Mouse (Mus musculus) forebrain, embryonic 12.5 days (tissue): ENCODE data around the gene Slit3. TPM values are rescaled to one million over a fixed set of nuclear protein-coding genes. Genes with fewer than 3 reads are reported as not detected.
A peak's percentile ranks its signal among the peaks of the same experiment; 100 is the strongest.

Experiments
- ATAC-seq: fragments of 200-750 bp; cut with Nextera tagmentation; 2 replicates; pipeline ENCODE4 v1.8.0; 2017; ENCODE audit warnings: moderate TSS enrichment; ENCODE audit not compliant: low FRiP score
- H3K27ac ChIP-seq: fragments of 300-500 bp; sonication (generic); 2 replicates; pipeline ENCODE4 v1.5.1; 2016; ENCODE audit warnings: mild to moderate bottlenecking
- H3K27me3 ChIP-seq: fragments of 300-500 bp; sonication (generic); 2 replicates; pipeline ENCODE4 v1.6.1; 2016; ENCODE audit warnings: mild to moderate bottlenecking
- H3K36me3 ChIP-seq: fragments of 300-500 bp; sonication (generic); replicated peaks from 2 replicates; pipeline ENCODE4 v1.6.1; 2016; ENCODE audit warnings: mild to moderate bottlenecking
- H3K4me1 ChIP-seq: fragments of 300-500 bp; sonication (generic); 2 replicates; pipeline ENCODE4 v1.6.1; 2016
- H3K4me2 ChIP-seq: fragments of 300-500 bp; sonication (generic); 2 replicates; pipeline ENCODE4 v1.6.1; 2016; ENCODE audit warnings: mild to moderate bottlenecking, moderate library complexity
- H3K4me3 ChIP-seq: fragments of 300-500 bp; sonication (generic); replicated peaks from 2 replicates; pipeline ENCODE4 v1.5.1; 2016; ENCODE audit warnings: mild to moderate bottlenecking
- H3K9ac ChIP-seq: fragments of 300-500 bp; sonication (generic); 2 replicates; pipeline ENCODE4 v1.6.1; 2016; ENCODE audit warnings: mild to moderate bottlenecking
- H3K9me3 ChIP-seq: fragments of 300-500 bp; sonication (generic); 2 replicates; pipeline ENCODE4 v1.6.1; 2016
- WGBS: fragments of 180-500 bp; shearing (Covaris S2); methylation state at CpG from one replicate; pipeline ENCODE4 v1.1.7; 2016; 5-methylcytosine and 5-hydroxymethylcytosine counted together
- polyA plus RNA-seq: library from polyadenylated mRNA; unstranded; fragments of >200 nt; fragmentation: Nextera tagmentation; extraction: Ambion mirVana; gene quantifications from 2 replicates; pipeline ENCODE4 v1.2.1, GENCODE M21; 2016

The Slit3 gene
- polyA plus RNA-seq, 1 experiment from 2014 or later, result 6.3 TPM

GRCm38 (mm10) chr11:35167176-35167575 lies 46.2 kb downstream of the Slit3 start:
- H3K4me2 ChIP-seq, result no peak overlapping the region
- H3K4me1 ChIP-seq, result peaks cover 4% of the 10 kb centered on the region; the same call in 1 of the 2 replicates
- no peak overlapping the region for H3K9ac ChIP-seq
- no peaks in the 10 kb centered on the region for H3K36me3 ChIP-seq
- ATAC-seq, result no peak
- H3K27ac ChIP-seq, result no peak overlapping the region
- WGBS, result 86% methylated on average over 7 of the region's 8 CpGs
- H3K27me3 ChIP-seq, result no peaks in the 10 kb centered on the region
- H3K9me3 ChIP-seq, result no peaks in the 10 kb centered on the region
- no peak overlapping the region for H3K4me3 ChIP-seq

DNA sequence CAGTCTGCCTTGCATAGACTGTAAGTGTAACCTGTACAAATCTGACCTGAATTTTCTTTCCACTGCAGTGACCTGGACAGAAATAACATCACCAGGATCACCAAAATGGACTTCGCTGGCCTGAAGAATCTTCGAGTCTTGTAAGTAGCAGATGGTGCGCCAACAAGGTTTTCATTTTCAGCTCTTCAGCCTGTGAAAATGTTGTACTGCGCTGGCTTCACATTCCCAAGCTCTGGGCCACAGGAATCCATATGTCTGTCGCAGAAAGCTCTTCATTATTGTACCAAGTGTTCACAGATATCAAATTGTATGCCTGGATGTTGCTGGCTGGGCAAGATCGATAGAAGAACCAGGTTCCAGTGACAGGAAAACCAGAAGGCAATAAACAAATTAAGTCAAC lies 50.5 kb downstream of the Slit3 start:
- Histone ChIP-seq H3K4me3 (no peak overlapping the region), H3K27me3 (no peaks in the 10 kb centered on the region), H3K4me1 (peaks cover 4% of the 10 kb centered on the region; the same call in 1 of the 2 replicates), H3K9ac (no peak overlapping the region), H3K4me2 (no peak overlapping the region), H3K36me3 (no peaks in the 10 kb centered on the region), H3K9me3 (no peaks in the 10 kb centered on the region), H3K27ac (no peak overlapping the region)
- WGBS, result 91% methylated on average over 6 of the region's 6 CpGs
- no peak for ATAC-seq

GRCm38 (mm10) chr11:35177564-35177963 lies 56.5 kb downstream of the Slit3 start:
- Histone ChIP-seq H3K4me2 (no peak overlapping the region), H3K9me3 (no peaks in the 10 kb centered on the region), H3K36me3 (no peaks in the 10 kb centered on the region), H3K4me3 (no peak overlapping the region), H3K27me3 (no peaks in the 10 kb centered on the region), H3K9ac (no peak overlapping the region), H3K27ac (no peak overlapping the region), H3K4me1 (0 out of 2 replicates have a peak, but pooled peaks cover 6% of the 10 kb centered on the region)
- 93% methylated on average over 7 of the region's 7 CpGs for WGBS
- ATAC-seq, result no peak

DNA sequence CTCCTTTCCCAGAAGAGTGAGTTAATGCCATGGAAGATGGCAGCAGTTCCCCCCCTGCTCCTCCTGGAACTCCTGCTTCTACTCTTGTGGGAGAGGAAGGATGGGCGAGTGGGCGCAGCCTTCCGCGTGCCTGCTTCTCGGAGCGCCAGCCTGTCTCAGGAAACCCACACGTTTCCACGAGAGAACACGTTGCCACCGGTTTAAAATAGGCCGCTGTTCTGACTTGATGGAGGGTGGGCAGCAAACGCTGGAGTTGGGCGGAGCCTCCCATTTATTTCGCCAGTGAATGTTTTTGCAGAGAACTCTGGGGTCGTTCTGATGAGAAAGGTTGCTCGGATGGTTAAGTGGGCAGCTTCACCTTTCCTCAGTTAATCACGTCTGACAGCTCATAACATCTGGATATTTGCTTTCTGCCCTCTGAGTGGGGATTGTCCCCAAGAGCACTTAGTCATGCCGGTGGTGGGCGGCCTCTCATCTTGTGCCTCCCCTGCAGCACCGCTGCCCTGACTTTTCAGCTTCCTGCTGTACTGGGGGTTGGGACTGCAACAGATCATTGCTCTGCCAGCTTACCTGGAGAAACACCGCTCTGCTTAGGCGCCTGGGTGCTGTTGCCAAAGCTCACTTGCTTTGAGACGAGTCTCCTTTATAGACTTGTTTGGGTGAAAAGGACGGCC lies 57.3 kb downstream of the Slit3 start:
- no peak overlapping the region for H3K27ac ChIP-seq
- 59% methylated on average over 24 of the region's 24 CpGs for WGBS
- no peak overlapping the region for H3K4me3 ChIP-seq
- H3K9ac ChIP-seq, result no peak overlapping the region
- ATAC-seq, result no peak
- no peak overlapping the region for H3K4me2 ChIP-seq
- no peaks in the 10 kb centered on the region for H3K9me3 ChIP-seq
- H3K4me1 ChIP-seq, result 0 out of 2 replicates have a peak, but pooled peaks cover 6% of the 10 kb centered on the region
- no peaks in the 10 kb centered on the region for H3K27me3 ChIP-seq
- H3K36me3 ChIP-seq, result no peaks in the 10 kb centered on the region

DNA sequence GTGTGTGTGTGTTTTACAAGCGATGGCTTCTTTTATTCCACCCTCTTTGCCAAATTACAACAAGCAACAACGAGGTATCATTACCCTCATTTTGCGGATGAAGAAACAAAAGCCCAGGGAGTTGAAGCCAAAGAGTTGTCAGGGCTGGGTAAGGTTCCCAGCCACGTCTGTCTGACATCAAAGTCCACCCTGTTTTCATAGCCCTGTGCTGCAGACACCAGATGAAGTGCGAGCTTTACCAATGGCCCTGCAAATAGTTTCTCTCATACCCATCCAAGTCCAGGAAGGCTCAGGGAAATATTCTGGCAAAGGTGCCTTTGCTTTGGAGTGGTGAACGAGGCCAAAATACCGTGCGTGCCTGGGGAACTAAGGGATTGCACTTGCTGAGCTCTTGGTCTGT lies 58.3 kb downstream of the Slit3 start:
- H3K4me3 ChIP-seq, result no peak overlapping the region
- WGBS, result 57% methylated on average over 8 of the region's 8 CpGs

DNA sequence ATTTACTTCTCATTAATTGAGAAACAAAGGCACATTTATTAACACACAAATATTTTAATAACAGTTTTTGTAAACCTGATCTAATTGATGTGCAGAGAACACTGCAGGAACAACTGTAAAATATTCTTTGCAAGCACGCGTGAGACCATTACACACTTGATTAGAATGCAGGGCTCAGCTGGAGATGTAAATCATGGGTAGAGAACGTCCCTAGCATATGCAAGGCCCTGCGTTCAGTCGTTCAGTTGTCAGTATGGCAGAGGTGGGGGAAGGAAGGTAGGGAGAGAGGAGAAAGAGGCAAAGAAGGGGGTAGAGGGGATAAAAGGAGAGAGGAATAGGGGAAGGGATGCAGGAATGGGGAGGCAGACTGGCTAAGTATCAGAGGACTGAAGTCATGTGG lies 61.9 kb downstream of the Slit3 start:
- 53% methylated on average over 5 of the region's 5 CpGs for WGBS
- no peak overlapping the region for H3K27ac ChIP-seq
- H3K4me1 ChIP-seq, result 0 out of 2 replicates have a peak, but pooled peaks cover 6% of the 10 kb centered on the region
- H3K9ac ChIP-seq, result no peak overlapping the region
- H3K27me3 ChIP-seq, result no peaks in the 10 kb centered on the region
- H3K36me3 ChIP-seq, result no peaks in the 10 kb centered on the region
- no peak overlapping the region for H3K4me2 ChIP-seq
- no peak overlapping the region for H3K4me3 ChIP-seq
- no peak for ATAC-seq
- no peaks in the 10 kb centered on the region for H3K9me3 ChIP-seq

More for the DNA sequence above, 58.3 kb downstream of the Slit3 start:
- no peak overlapping the region for H3K27ac ChIP-seq
- no peaks in the 10 kb centered on the region for H3K9me3 ChIP-seq
- H3K36me3 ChIP-seq, result no peaks in the 10 kb centered on the region
- H3K4me2 ChIP-seq, result no peak overlapping the region
- H3K9ac ChIP-seq, result no peak overlapping the region
- no peaks in the 10 kb centered on the region for H3K27me3 ChIP-seq
- H3K4me1 ChIP-seq, result 0 out of 2 replicates have a peak, but pooled peaks cover 6% of the 10 kb centered on the region
- ATAC-seq, result no peak

DNA sequence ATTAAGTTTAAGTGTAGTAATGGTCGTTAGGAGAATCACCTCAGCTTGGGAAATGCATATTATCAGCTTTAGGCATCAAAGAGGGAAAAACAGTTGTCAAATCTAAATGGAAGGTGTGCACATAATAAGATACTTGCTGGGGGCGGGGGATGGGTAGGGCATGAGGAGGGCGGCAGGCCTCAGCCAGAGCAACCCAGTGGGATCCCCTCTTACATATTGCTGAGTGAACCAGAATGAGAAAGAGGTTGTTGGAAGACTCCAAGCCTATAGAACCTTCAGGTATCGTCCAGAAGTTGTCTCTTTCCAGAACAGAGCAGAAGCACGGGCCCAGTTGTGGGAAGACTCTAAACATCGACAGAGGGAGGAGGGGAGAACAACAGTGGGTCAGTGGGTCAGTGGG lies 73.8 kb downstream of the Slit3 start:
- Histone ChIP-seq H3K36me3 (no peaks in the 10 kb centered on the region), H3K9me3 (no peaks in the 10 kb centered on the region), H3K27ac (no peak overlapping the region), H3K9ac (no peak overlapping the region), H3K4me1 (no peaks in the 10 kb centered on the region), H3K4me3 (no peak overlapping the region), H3K27me3 (peaks cover 6% of the 10 kb centered on the region; the same call in 1 of the 2 replicates), H3K4me2 (no peak overlapping the region)
- no peak for ATAC-seq
- 76% methylated on average over 6 of the region's 6 CpGs for WGBS

DNA sequence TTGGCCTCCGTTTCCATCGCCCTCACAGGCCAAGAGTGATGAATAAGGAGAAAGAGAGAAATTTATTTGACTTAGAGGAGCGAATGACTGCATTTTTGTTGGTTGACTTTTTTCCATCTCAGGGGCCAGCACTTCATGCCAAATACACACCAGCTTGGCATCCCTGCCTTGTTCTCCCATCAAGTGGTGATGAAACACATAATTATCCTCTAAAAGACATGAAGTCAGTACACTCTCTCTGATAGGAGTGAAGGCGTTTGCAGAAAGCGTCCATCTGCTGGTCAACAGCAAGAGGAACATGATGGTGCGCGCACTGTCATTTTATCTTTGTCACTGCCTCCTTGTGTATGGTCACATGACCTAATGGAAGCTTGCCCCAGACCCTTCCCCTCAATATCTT lies 75.8 kb downstream of the Slit3 start:
- Histone ChIP-seq H3K27ac (no peak overlapping the region), H3K4me1 (peaks cover under 1% of the 10 kb centered on the region; the same call in 1 of the 2 replicates), H3K27me3 (peaks cover 14% of the 10 kb centered on the region; the same call in 1 of the 2 replicates), H3K4me2 (no peak overlapping the region), H3K9me3 (no peaks in the 10 kb centered on the region), H3K9ac (no peak overlapping the region), H3K4me3 (no peak overlapping the region), H3K36me3 (no peaks in the 10 kb centered on the region)
- ATAC-seq, result no peak
- WGBS, result 92% methylated on average over 7 of the region's 7 CpGs

DNA sequence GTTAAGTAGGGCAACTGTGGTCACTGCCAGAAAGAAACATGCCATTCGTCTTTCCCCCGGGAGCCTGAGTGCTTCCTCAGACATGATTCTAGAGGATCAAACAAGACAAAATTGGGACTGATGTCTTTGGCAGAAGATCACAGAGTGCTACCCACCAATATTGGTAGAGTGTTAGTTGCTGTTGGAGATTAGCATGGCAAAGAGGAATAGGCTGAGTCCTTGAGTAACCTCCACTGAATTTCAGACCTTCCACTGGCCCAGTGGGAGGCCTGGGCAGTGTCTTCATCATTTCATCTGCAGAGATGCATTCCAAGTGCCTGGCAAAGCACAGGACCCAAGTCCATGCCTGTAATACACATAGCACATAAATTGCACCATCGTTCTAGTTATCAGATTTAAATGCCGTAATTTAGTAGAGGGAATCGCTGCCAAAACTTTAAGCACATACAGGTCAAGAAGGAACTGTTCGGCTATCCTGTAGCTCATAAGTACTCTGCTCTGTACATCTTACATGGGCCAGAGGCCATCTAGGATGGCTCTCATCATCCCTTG lies 77.6 kb downstream of the Slit3 start:
- Histone ChIP-seq H3K27me3 (peaks cover 25% of the 10 kb centered on the region), H3K36me3 (no peaks in the 10 kb centered on the region), H3K4me1 (peaks cover 18% of the 10 kb centered on the region), H3K4me2 (no peak overlapping the region), H3K9ac (no peak overlapping the region), H3K4me3 (no peak overlapping the region), H3K9me3 (no peaks in the 10 kb centered on the region), H3K27ac (no peak overlapping the region)
- 92% methylated on average over 6 of the region's 6 CpGs for WGBS
- no peak for ATAC-seq

DNA sequence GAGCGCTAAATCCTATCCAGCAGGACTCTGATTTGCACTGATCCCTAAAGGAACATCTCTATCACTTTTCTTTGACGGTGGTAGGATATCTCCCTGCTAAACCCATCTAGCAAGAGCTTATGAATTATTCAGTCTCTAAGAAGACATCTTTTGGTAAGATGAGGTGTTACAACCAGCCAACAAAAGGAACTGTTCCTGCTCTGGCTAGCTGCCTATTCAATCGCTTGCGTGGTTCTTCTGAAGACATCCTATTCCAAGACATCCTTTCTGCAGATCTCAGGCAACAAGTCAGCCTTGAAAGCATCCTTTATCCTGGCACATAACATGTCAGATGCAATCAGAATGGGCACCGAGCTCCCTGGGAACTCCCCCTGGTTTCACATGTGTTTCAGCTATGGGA lies 81.3 kb downstream of the Slit3 start:
- Histone ChIP-seq H3K4me2 (no peak overlapping the region), H3K36me3 (no peaks in the 10 kb centered on the region), H3K9ac (no peak overlapping the region), H3K27me3 (peaks cover 30% of the 10 kb centered on the region), H3K9me3 (no peaks in the 10 kb centered on the region), H3K27ac (no peak overlapping the region), H3K4me3 (no peak overlapping the region), H3K4me1 (peaks cover 33% of the 10 kb centered on the region)
- WGBS, result 68% methylated on average over 5 of the region's 5 CpGs
- no peak for ATAC-seq

DNA sequence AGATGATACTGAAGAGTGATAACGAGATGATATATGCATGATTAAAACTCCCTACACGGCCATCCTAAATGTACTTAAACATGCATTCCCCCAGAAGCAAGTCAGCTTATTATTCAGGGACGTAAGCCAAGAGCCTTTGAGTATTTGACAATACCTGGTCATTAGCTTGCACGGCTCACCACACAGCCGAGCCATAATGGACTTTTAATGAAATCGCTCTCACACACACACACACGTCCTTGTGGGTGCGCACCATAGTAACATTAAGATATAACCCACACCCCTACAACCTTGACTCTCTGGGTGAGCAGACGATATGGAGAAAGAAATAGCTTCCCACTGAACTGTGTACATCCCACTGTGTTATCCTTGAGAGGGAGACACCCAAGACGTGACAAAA lies 82.6 kb downstream of the Slit3 start:
- peak; percentile 85 for ATAC-seq
- H3K9me3 ChIP-seq, result no peaks in the 10 kb centered on the region
- 15% methylated on average over 10 of the region's 10 CpGs for WGBS
- peak overlapping the region; percentile 21 for H3K4me2 ChIP-seq
- H3K27ac ChIP-seq, result peak overlapping the region; percentile 61; the same call in 1 of the 2 replicates
- H3K4me1 ChIP-seq, result peaks cover 33% of the 10 kb centered on the region
- H3K27me3 ChIP-seq, result peaks cover 30% of the 10 kb centered on the region
- no peak overlapping the region for H3K4me3 ChIP-seq
- H3K9ac ChIP-seq, result no peak overlapping the region
- H3K36me3 ChIP-seq, result no peaks in the 10 kb centered on the region

DNA sequence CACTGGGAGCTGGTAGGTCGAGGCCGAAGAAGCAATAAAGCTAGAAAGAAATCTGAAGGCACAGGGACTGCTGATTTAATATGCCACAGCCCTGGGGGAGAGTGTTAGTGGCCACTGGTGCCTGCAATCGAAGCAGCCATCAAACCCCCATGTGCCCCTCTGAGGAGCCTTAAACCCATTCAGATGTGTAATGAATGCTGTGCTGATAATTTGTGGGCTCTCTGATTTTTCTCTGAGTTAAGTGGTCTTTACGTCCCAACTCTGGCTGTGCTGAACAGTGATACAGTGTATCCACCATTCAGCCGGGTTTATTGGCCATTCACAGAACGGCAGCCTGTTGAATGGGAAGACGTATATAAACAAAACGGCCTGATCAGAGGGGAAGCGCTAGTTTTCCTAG lies 83.1 kb downstream of the Slit3 start:
- Histone ChIP-seq H3K9ac (no peak overlapping the region), H3K27ac (peak overlapping the region; percentile 61; the same call in 1 of the 2 replicates), H3K4me2 (peak overlapping the region; percentile 21), H3K4me1 (peaks cover 33% of the 10 kb centered on the region), H3K9me3 (no peaks in the 10 kb centered on the region), H3K27me3 (peaks cover 27% of the 10 kb centered on the region), H3K4me3 (no peak overlapping the region), H3K36me3 (no peaks in the 10 kb centered on the region)
- WGBS, result 18% methylated on average over 9 of the region's 9 CpGs
- peak; percentile 70; the same call in 1 of the 2 replicates for ATAC-seq
